Mouse (Mus musculus): ENCODE data around the gene Tbx10. TPM values are rescaled to one million over a fixed set of nuclear protein-coding genes. Genes with fewer than 3 reads are reported as not detected.
"Not testable (repeated sequence)": the region's sequence is repeated elsewhere in the genome, so short reads cannot be mapped to it uniquely, and the experiment has no call there.

Gene Tbx10
- total RNA-seq (2021), result not detected

DNA sequence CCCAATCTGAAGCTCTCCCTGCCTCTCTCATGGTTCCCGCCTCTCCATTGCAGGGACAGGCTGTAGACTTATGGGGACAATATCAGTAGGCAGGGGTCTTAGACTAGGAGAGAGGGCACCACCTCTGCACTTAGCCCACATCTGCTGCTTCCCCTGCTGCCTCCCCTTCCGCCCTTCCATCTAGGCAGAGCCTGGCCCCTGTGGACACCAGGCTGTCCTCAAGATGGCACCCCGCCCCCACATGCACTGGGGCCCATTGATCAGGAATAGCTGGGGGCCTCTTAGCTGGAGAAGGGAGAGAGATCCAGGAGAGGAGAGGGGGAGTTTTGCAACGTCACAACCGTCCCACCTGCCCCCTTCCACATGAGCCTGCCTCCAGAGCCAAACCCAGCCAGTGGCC, at the start of gene Tbx10:
TSS of gene Tbx10 (plus strand) at position 337 of the 400 bp plus-strand sequence.
- DNase-seq, result no peak

DNA sequence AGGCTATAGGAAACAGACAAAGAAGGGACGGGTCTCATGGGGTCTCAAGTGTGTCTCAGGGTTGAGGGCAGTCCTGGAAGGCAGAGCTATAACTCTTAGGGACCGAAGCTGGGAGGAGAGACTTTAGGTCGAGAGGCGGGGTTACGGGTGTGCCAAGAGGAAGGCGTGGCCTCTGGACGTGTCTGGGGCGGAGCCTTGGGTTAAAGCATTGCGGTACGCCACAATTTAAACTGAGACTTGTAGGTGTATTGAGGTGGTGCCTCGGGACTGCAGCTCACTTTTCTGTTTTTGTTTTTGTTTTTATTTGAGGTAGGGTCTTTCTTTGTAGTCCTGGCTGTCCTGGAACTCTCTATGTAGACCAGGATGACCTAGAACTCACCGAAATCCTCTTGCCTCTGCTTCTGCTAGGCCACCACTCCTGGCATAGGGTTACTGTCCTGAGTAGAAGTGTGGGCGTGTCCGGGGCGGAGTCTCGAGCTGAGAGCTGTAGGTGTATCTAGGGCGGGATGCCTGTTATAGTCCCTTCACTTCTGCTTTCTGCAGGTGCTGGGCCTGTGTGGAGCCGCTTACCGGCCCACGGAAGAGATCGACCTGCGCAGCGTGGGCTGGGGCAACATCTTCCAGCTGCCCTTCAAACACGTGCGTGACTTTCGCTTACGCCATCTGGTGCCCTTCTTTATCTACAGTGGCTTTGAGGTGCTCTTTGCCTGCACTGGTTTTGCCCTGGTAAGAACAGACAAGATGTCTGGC, 49.4 kb upstream of the Tbx10 start:
- DNase-seq, result no peak

DNA sequence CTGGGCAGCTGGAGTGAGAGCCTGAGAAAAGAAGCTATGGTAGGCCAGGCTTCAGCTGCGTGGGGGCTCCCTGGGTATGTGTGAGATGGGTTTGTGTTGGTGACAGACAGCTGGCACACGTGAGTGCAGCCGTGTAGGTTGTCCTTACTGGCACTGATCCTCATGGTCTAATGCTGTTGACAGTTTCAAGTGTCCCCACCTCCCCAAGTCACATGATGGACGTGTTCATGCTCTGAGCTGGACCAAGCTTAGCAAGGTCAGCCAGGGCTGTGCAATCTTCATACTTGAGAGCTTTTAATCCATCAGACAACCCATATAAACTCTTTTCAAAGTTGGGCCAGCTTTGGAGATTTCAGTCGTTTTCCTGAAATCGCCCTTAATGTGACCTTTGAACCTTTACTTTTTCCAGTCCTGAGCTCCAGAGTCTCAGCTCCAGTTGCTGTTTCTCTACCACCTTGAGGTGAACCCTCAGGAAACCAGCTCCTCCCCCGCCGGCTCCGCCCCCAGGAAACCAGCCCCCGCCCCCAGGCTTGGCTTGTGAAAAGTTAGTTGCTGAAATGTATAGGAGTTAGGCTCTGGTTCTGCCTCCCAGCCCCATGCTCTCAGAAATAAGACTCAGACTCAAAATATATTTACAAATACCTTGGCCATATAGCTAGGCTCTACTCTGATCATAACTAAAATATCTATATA, 46.5 kb upstream of the Tbx10 start:
- DNase-seq, result no peak

DNA sequence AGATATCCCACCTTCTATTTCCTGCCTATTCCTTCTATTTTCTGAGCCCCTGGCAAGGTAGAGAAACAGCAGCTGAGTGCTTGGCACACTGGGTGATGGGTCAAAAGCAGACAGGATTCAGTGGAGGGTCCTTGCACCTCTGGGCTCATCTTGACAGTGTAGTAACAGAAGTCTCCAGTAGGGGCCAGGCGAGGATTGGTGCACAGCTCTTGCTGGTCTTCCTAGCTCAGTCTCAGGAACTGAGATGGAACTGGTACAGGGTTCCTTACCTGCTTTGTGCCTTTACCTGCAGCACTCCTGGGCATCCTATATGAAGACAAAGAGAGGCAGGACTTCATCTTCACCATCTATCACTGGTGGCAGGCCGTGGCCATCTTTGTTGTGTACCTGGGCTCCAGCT, 45.8 kb upstream of the Tbx10 start:
- DNase-seq, result peak; percentile 59 to 68

DNA sequence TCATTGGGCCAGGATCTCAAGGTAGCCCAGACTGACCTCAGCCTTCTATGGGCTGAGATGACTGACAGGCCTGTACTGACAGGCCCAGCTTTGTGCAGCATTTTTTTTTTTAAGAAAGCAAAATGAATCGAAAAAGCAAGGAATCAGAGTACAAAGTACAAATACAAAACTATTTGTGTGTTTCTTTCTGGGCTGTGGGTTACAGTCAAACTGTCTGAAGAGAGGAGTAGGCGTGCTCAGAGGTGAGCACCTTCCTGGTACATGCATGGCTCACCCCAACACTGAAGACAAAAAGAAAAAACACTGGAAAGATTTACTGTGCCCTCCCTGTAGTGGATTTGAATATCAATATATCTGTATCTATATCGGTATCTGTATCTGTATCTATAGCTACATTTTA, 44.7 kb upstream of the Tbx10 start:
- no peak for DNase-seq

DNA sequence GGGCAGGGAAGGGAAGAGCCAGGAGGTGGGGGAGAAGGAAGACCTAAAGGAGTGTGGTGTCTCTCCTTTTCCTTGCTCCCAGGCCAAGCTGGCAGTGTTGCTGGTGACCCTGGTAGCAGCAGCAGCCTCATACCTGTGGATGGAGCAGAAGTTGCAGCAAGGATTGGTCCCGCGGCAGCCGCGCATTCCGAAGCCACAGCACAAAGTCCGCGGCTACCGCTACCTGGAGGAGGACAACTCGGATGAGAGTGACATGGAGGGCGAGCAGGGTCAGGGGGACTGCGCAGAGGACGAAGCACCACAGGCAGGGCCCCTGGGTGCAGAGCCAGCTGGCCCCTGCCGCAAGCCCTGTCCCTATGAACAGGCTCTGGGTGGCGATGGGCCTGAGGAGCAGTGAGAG, 44.0 kb upstream of the Tbx10 start:
- DNase-seq, result no peak

DNA sequence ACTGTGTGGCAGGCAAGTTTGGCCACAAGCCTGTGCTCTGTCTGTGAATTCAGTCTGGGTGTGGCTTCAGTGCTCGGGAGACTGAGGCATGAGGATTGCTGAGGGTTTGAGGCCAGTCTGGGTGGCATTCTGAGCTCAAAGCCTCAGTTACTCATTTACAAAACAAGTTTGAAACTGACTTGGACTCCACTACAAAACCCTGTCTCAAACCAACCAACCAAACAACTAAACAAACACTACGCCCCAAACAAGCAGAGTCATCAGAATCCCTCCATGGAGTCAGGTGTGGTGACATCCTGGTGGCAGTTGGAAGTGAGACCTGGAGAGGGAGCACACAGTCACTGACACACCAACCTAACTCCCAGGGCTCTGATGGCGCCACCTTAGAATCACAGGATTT, 42.2 kb upstream of the Tbx10 start:
- DNase-seq, result no peak

DNA sequence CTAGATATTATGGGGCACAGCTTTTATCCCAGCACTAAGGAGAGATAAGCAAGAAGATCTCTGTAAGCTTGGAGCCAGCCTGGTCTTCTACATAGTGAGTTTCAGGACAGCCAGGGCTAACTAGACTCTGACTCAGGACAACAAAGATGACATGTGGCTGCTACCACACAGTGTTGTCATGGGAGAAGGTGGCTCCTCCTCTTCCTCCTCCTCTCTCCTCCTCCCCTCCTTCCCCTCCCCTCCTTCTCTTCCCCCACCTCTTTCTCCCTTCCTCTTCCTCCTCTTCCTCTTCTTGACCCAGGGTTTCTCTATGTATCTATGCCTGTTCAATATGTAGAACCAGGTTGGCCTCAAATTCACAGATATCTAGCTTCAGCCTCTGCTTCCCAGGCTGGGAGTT, 41.1 kb upstream of the Tbx10 start:
- no peak for DNase-seq

DNA sequence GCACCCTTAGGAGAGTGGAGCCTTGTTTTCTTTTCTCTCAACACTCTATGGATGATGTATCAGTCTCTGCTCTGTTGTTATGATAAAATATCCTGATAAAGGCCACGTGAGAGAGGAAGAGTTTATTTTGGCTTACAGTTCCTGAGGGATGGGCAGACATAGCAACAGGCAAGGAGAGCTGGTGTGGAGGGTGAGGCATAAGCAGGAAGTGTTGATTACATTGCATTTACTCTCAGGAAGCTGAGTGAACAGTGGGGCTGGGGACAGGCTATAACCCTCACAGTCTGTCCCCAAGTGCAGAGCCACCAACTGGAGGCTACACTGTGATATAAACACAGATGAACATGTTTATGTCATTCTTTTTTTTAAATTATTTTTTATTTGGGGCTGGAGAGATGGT, 40.5 kb upstream of the Tbx10 start:
- no peak for DNase-seq

DNA sequence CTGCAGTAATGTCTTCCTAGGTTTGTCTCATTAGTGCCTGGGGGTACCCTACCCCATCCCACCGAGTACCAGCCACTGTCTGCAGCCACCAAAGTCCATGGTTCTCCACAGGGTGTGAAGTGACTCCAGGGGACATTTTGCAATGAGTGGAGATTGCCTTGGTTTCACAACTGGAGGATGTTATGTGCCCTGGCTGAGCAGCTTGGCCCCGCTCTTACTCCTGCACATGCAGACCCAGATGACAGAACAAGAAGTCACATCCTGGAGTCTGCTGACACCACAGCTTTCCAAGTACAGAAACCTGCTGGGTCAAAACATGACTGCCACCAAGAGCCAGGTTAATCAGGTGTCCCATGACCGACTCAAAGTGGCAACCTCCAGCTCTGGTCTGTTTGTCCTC, 37.5 kb upstream of the Tbx10 start:
- DNase-seq, result no peak

DNA sequence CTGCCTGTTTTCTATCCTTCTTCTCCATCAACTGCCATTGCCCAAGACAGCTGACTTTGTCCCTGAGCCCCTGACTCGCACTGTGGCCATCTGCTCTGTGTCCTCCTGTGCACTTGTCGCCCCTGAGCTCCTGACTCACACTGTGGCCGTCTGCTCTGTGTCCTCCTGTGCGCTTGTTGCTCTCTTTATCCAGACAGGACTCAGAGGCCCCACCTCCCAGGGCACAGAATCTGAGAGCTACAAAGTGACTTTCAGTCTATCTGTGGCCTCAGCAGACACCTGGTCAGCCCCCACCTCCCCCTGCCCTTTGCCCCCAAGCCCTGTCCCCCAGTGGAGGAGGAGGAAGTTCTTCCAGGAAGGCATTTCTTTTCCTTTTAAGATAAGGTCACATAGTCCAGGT, 36.7 kb upstream of the Tbx10 start:
- DNase-seq, result no peak

DNA sequence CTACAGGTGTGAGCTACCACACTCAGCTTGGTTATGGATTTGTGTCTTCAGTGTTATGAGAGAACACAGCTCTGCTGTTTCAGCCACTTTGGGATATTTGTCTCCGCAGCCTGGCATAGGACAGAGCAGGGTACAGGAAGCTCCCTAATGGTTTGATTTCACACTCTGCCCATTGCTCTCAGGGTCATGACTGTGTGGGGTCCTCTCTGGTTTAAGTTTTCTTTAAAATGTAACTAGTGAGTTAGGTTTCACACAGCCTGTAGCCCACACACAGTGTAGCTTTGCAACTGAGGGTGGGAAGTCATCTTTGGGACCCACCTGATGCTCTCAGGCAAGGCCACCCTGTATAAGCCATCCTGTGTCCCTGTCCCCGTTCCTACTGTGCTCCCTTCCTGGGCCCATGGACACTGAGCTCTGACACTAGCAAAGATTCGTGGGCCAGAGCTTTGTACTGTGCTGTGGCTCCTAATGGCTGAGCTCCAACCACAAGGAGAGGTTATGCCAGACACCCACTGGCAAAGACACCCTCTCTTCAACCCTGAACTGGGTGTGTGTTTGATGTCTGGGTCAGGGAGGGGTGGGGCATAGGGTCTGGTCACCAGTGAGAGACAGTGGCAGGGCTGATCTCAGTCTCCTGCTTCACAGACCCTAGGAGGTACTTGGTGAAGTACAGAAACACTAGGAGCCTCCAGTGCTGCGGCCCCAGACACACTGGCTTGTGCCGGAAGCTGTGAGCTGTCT, 35.1 kb upstream of the Tbx10 start:
- not testable (repeated sequence) for DNase-seq

DNA sequence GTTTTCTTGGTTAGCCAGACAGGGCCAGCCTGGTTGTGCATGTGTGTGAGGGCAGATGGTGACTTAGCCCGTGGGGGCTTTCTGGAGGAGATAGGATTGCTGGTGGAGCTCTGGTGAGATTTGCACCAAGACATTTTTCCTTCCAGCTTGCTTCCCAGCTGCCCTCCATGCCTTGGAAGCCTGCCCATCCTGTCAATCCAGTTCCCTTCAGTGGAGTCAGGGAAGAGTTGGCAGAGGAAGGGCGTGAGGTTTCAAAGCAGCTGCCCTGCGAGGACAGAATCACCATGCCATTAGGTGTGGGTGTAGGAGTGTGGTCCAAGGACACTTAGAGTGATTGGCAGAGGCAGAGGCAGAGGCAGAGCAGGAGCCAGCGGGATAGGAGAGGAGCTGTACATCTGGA, 34.1 kb upstream of the Tbx10 start, which contains the start of gene Aldh3b3:
TSS of gene Aldh3b3 (plus strand) at position 176 of the 400 bp plus-strand sequence.
- no peak for DNase-seq

DNA sequence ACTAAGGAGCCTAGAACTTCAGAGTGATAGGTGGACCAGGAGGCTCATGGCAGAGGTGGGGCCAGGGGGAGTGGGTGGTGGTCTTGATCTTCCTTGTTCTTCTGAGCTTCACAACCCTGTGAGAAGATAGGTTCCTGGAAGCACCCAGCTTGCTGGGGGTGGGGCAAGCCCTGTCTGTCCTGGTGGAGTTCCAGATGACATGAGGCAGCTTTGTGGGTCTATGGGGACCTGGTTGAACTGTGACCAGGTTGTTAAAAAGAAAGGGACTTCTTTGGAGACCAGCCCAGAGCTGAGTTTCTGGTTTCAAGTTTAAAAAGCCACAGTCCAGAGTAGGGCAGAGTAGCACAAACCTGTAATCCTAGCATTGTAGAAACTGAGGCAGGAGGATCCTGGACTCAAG, 33.5 kb upstream of the Tbx10 start:
- no peak for DNase-seq

DNA sequence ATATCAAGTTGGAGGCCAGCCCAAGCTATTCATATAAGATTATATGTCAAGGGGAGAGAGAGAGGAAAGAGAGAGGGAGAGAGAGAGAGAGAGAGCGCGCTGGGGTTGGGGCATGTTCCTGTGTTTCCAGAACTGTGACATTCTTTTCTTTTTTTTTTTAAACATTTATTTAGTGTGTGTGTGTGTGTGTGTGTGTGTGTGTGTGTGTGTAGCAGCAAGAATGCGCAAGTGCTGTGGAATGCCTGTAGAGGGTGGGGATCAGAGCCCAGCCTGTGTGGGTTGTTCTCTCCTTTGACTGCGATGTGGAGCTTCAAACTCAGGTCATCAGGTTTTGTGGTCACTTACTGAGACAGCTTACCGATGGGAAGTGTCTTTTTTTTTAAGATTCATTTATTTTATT, 32.3 kb upstream of the Tbx10 start:
- no peak for DNase-seq

DNA sequence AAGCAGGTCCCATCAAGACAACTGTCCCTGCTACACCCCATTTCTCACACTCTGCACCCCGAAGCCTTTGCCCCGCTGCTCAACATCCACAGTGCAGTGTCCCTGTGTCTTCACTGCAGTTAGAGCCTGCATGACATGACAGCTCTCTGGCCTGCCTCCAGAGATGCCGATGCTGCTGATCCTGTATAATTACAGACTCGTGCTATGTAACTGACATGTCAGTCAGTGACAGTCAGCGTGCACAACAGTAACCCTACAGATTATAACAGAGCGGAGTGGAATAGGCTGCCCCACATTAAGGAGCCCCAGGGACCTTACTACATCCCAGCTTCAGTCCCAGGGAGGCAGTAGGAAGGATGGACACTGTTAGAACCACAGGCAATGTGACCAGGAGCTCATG, 30.7 kb upstream of the Tbx10 start:
- DNase-seq, result not testable (repeated sequence)

DNA sequence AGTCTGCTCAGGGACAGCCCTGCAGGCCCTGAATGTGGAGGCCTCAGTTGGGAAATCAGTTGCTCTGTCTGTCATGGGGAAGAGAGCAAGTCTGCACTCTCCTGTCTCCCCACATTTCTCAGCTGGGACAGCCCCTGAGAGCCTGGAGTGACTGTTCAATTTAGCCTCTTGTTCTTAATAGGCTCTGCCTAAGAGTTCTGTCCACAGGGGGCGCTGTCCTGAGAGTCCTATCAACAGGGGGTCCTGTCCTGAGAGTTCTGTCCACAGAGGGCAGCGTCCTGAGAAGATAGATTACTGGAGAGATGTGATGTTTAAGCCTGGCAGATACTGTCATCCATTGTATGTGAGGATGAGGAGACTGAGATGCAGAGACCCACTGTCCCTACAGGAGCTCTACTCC, 30.1 kb upstream of the Tbx10 start:
- no peak for DNase-seq

DNA sequence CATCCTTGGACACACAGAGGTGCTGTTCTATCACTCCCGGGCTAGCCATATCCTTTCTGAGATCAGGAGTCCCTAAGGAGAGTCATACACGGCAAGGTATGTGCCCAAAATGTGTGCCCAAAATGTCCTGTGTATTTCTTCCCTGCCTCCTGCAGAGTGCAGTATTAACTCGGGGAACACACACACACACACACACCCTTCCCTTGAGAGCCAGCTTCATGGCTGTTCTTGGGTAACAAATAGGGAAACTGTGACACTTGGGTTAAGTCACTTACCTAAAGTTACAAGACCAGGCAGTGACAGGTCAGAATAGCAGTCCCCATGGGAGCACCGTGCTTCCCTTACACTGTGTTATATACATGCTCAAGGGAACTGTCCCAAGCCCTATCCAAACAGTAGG, 28.5 kb upstream of the Tbx10 start:
- DNase-seq, result no peak

DNA sequence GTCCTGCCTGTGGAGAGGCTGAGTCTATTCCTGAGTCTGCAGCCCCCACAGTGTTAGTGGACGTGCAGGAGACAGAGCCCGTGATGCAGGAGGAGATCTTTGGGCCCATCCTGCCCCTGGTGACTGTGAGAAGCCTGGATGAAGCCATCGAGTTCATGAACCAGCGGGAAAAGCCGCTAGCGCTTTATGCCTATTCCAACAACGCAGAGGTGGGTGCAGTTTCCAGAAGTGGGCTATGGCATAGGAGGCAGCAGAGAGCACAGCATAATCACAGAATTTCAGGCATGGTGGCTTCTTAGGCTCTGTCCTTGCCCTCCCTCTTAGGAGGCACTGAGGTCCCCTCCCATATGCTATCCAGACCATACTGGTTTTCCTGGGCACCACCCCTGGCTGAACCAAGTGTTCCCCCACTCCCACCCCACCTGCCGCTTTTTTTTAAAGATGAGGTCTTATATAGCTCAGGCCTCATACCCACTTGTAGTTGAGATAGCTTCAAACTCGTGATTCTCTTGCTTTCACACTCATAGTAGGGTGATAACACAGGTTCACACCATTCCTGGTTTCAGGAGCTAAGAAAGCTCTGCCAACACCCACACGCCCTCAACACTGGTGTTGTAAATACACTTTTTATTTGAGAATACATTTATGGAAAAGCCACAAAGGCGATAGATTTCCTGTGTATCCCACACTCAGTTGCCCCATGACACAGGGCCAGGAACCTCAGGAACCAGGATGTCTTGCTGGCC, 26.0 kb upstream of the Tbx10 start:
- DNase-seq, result no peak

DNA sequence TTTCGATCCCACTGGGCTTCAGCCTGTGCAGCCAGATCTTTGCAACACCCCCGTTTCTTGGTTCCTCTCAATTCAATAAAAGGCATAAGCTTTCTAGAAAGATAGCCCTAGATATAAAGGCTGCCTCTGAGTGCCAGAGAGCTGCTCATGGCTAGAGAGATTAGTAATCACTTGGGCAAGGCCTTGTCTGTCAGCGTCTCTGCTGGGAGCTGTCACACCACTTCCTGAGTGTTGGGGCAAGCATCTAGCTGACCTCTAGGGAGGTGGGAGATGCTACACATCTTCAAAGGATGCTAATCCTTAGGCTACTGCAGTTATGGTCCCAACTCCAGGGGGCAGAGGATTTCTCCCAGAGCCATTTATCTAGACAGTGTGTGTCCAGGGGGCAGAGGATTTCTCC, 25.3 kb upstream of the Tbx10 start:
- DNase-seq, result no peak

DNA sequence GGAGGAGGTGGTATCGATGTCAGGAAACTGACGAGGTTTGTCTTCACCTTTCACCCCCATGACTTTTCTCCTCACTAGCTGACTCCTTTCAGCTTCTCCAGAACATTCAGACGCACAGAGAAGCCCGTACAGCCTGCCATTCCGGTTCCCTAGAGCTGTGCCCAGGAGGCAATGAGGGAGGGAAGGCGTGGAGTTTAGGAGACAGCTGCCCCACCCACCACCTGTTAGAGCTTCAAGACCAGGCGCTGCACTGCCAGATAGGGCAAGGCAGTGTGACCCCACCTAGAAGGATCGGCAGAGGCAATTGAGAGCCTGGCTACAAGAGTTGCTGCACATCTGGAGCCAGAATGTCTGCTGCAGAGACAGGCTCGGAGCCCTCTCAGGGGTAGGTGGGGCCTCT, 20.3 kb upstream of the Tbx10 start, which contains the start of gene Aldh3b2:
TSS of gene Aldh3b2 (plus strand) at position 100 of the 400 bp plus-strand sequence.
- no peak for DNase-seq

DNA sequence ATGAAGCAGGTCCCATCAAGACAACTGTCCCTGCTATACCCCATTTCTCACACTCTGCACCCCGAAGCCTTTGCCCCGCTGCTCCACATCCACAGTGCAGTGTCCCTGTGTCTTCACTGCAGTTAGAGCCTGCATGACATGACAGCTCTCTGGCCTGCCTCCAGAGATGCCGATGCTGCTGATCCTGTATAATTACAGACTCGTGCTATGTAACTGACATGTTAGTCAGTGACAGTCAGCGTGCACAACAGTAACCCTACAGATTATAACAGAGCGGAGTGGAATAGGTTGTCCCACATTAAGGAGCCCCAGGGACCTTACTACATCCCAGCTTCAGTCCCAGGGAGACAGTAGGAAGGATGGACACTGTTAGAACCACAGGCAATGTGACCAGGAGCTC, 17.9 kb upstream of the Tbx10 start:
- not testable (repeated sequence) for DNase-seq

DNA sequence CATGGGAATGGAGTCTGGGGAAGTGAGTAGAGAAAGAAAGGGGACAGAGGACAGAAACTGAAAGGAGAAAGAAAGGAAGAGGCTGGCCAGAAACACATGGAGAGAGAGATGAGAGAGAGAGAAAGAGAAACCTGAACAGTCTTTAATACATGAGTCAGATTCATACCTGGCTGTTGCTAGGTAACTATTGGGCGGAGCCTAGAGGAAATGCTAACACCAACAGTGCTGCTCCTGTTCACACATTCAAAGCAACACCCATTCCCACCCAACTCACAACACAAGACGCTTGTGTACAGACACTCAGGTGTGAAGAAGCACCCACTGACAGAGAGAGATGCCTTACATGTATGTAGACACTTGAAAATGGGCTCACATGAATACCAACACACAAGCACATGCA, 16.7 kb upstream of the Tbx10 start:
- no peak for DNase-seq
